Mouse (Mus musculus): Measurements from ENCODE around the gene Nt5c1a. TPM values are rescaled to one million over a fixed set of nuclear protein-coding genes. Genes with fewer than 3 reads are reported as not detected.

Gene Nt5c1a
- polyA plus RNA-seq, 1 experiment from 2014 or later = not detected

- no peak overlapping the region for H3K27ac ChIP-seq
- no peak overlapping the region for H3K4me2 ChIP-seq
- ATAC-seq (ENCODE audit: low FRiP score) = no peak
- WGBS = 34% methylated on average over 8 of the region's 8 CpGs
- H3K4me3 ChIP-seq = no peak overlapping the region
- no peaks in the 10 kb centered on the region for H3K36me3 ChIP-seq
- H3K4me1 ChIP-seq (replicated peaks) = peaks cover 11% of the 10 kb centered on the region
- no peak overlapping the region for H3K9ac ChIP-seq
- no peaks in the 10 kb centered on the region for H3K27me3 ChIP-seq
- H3K9me3 ChIP-seq = no peaks in the 10 kb centered on the region
These were observed 58.9 kb downstream of the Nt5c1a start for GRCm38 (mm10) chr4:123260071-123260746.

GRCm38 (mm10) chr4:123261721-123262401 is 60.6 kb downstream of the Nt5c1a start, which contains the start of gene Pabpc4:
Gene Pabpc4, plus strand, starts transcription at chr4:123262351.
- no peak within 1 kb of the TSS for H3K4me3 ChIP-seq
- no peak within 1 kb of the TSS for H3K27ac ChIP-seq
- H3K9me3 ChIP-seq = no peaks in the 10 kb centered on the region
- H3K9ac ChIP-seq = no peak within 1 kb of the TSS
- 74% methylated on average over 5 of the region's 5 CpGs for WGBS
- no peaks in the 10 kb centered on the region for H3K36me3 ChIP-seq
- no peaks in the 10 kb centered on the region for H3K27me3 ChIP-seq
- no peak within 1 kb of the TSS for H3K4me2 ChIP-seq
- peaks cover 11% of the 10 kb centered on the region for H3K4me1 ChIP-seq (replicated peaks)
- ATAC-seq (ENCODE audit: low FRiP score) = no peak

Other genes starting within 250 kb of the Nt5c1a start
- 29.6 and 36.7 TPM in 2 replicates for gene Mfsd2a, start 240.3 kb upstream of the Nt5c1a start, polyA plus RNA-seq (2015; fragmentation: Nextera tagmentation; extraction: Ambion mirVana)
- 75.9 and 77.3 TPM in 2 replicates for gene Mycl, start 205.9 kb upstream of the Nt5c1a start, polyA plus RNA-seq (2015; fragmentation: Nextera tagmentation; extraction: Ambion mirVana)
- 25.4 and 27.1 TPM in 2 replicates for gene Trit1, start 184.9 kb upstream of the Nt5c1a start, polyA plus RNA-seq (2015; fragmentation: Nextera tagmentation; extraction: Ambion mirVana)
- 0.22 TPM in 2 replicates for gene Bmp8b, start 96.3 kb upstream of the Nt5c1a start, polyA plus RNA-seq (2015; fragmentation: Nextera tagmentation; extraction: Ambion mirVana)
- gene Oxct2b, start 85.2 kb upstream of the Nt5c1a start, polyA plus RNA-seq (2015; fragmentation: Nextera tagmentation; extraction: Ambion mirVana) = 0.21 and 0.40 TPM in 2 replicates
- gene Ppie, start 61.6 kb upstream of the Nt5c1a start, polyA plus RNA-seq (2015; fragmentation: Nextera tagmentation; extraction: Ambion mirVana) = 60.9 and 64.8 TPM in 2 replicates
- 14.9 and 18.8 TPM in 2 replicates for gene Hpcal4, start 18.3 kb upstream of the Nt5c1a start, polyA plus RNA-seq (2015; fragmentation: Nextera tagmentation; extraction: Ambion mirVana)
- 8.0 and 8.8 TPM in 2 replicates for gene Heyl, start 32.1 kb downstream of the Nt5c1a start, polyA plus RNA-seq (2015; fragmentation: Nextera tagmentation; extraction: Ambion mirVana)
- 28.0 and 30.0 TPM in 2 replicates for gene Pabpc4, start 60.8 kb downstream of the Nt5c1a start, polyA plus RNA-seq (2015; fragmentation: Nextera tagmentation; extraction: Ambion mirVana)
- not detected in 2 replicates for gene Oxct2a, start 122.1 kb downstream of the Nt5c1a start, polyA plus RNA-seq (2015; fragmentation: Nextera tagmentation; extraction: Ambion mirVana)
- gene Bmp8a, start 141.7 kb downstream of the Nt5c1a start, polyA plus RNA-seq (2015; fragmentation: Nextera tagmentation; extraction: Ambion mirVana) = 0.26 and 0.31 TPM in 2 replicates